Mouse (Mus musculus) urinary bladder, adult 2 months (tissue): ENCODE results near the gene Gm9049. TPM values are rescaled to one million over a fixed set of nuclear protein-coding genes. Genes with fewer than 3 reads are reported as not detected.
"Not testable (repeated sequence)": the region's sequence is repeated elsewhere in the genome, so short reads cannot be mapped to it uniquely, and the experiment has no call there.

ENCODE experiments used
- DNase-seq: peaks from one replicate; pipeline ENCODE4 v3.0.0; 2022; ENCODE audit warnings: low spot score
- polyA plus RNA-seq: library from polyadenylated mRNA; depleted of rRNA; stranded (reverse); fragments of >200 nt; gene quantifications from 2 replicates; pipeline ENCODE4 v1.2.3, GENCODE M21; 2012; rRNA removed

Gm9049 gene
- polyA plus RNA-seq: 0.06 TPM in 1 of 2 replicates, not detected in the other

DNA sequence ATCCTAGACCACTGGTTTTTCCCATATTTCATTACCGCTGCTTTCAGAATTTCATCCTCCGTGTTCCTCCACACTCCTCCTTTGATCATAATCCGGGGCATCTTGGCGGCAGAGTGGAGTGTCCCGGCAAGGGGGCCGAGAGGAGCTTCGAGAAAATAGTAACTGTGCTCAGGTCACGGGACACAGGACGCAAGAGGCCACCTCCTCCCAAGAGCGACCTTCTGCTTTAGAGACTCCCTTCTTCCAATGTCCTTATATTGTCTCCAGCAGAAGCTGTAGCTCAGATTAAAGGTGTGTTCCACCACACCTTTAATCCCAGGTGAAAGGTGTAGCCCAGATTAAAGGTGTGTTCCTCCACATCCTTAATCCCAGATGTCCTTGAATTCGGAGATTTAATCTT is at the start of gene Gm9049:
Gene Gm9049 (minus strand): TSS at position 101 of the 400 bp plus-strand sequence.
- DNase-seq: not testable (repeated sequence)

DNA sequence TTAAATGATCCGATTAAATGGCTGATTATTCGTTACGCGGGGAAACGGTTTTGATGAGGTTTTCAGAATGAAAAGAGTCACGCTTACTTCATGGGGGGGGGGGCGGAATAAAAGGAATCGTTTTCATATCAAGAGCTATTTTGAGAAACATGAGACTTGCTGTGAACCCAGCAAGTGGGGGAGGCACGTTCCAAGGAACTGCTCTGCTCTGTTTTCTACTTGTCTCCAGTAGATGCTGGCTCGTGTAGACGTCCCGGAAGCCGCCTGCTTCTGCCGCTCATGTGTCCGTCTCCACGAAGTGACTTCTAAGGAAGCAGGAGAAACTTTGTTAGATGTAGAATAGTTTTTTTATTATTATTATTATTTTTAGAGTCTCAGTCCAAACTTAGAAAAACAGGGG is 46.0 kb upstream of the Gm9049 start:
- DNase-seq: no peak

DNA sequence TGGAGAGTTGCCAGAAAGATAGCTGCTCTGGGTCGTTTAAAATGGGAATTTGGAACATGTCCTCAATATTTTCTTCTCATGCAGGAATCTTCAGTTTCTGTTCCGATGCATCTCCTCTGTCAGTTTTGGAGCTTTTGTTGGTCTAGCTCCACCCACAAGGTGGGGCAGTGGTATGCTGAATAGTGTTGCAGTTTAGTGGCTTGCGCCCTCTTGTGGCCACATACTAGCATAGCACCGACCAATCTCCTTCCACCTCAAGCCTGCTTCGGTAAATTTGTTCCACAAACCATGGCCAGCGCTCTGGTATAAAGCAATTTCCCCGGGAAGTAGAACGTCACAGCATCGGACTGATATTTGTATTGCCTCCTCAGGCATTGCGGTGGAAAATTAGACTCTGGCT is 16.5 kb upstream of the Gm9049 start:
- DNase-seq: peak; percentile 41

DNA sequence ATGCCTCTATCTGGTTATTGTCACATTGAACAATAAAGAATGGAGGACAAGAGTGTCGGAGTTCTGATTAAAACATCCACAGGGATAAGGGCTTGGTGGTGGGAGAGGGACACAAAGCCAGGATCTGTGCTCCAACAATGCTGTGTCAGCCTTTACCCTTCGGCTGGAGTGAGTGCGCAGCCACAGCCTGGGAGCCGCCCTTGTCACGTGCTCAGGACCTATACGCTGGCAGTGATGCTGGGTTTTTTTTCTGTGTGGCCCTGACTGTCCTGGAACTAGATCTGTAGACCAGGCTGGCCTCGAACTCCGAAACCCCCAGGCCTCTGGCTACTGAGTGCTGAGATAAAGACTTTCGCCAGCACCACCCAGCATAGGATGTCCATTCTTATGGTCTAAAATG is 15.6 kb upstream of the Gm9049 start:
- no peak for DNase-seq

DNA sequence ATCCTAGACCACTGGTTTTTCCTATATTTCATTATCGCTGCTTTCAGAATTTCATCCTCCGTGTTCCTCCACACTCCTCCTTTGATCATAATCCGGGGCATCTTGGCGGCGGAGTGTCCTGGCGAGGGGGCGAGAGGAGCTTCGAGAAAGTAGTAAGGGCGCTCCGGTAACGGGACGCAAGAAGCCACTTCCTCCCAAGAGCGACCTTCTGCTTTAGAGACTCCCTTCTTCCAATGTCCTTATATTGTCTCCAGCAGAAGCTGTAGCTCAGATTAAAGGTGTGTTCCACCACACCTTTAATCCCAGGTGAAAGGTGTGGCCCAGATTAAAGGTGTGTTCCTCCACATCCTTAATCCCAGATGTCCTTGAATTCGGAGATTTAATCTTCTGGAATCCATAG is 5.3 kb downstream of the Gm9049 start, which contains the start of gene Gm9048:
Gene Gm9048 (minus strand): TSS at position 101 of the 400 bp plus-strand sequence.
- not testable (repeated sequence) for DNase-seq

DNA sequence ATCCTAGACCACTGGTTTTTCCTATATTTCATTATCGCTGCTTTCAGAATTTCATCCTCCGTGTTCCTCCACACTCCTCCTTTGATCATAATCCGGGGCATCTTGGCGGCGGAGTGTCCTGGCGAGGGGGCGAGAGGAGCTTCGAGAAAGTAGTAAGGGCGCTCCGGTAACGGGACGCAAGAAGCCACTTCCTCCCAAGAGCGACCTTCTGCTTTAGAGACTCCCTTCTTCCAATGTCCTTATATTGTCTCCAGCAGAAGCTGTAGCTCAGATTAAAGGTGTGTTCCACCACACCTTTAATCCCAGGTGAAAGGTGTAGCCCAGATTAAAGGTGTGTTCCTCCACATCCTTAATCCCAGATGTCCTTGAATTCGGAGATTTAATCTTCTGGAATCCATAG is 10.8 kb downstream of the Gm9049 start, which contains the start of gene Gm9046:
Gene Gm9046 (minus strand): TSS at position 101 of the 400 bp plus-strand sequence.
- DNase-seq: not testable (repeated sequence)

DNA sequence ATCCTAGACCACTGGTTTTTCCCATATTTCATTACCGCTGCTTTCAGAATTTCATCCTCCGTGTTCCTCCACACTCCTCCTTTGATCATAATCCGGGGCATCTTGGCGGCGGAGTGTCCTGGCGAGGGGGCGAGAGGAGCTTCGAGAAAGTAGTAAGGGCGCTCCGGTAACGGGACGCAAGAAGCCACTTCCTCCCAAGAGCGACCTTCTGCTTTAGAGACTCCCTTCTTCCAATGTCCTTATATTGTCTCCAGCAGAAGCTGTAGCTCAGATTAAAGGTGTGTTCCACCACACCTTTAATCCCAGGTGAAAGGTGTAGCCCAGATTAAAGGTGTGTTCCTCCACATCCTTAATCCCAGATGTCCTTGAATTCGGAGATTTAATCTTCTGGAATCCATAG is 16.2 kb downstream of the Gm9049 start, which contains the start of gene Gm9045:
Gene Gm9045 (minus strand): TSS at position 101 of the 400 bp plus-strand sequence.
- DNase-seq: not testable (repeated sequence)

DNA sequence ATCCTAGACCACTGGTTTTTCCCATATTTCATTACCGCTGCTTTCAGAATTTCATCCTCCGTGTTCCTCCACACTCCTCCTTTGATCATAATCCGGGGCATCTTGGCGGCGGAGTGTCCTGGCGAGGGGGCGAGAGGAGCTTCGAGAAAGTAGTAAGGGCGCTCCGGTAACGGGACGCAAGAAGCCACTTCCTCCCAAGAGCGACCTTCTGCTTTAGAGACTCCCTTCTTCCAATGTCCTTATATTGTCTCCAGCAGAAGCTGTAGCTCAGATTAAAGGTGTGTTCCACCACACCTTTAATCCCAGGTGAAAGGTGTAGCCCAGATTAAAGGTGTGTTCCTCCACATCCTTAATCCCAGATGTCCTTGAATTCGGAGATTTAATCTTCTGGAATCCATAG is 21.6 kb downstream of the Gm9049 start, which contains the start of gene Gm9044:
Gene Gm9044 (minus strand): TSS at position 101 of the 400 bp plus-strand sequence.
- DNase-seq: not testable (repeated sequence)

DNA sequence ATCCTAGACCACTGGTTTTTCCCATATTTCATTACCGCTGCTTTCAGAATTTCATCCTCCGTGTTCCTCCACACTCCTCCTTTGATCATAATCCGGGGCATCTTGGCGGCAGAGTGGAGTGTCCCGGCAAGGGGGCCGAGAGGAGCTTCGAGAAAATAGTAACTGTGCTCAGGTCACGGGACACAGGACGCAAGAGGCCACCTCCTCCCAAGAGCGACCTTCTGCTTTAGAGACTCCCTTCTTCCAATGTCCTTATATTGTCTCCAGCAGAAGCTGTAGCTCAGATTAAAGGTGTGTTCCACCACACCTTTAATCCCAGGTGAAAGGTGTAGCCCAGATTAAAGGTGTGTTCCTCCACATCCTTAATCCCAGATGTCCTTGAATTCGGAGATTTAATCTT is 27.0 kb downstream of the Gm9049 start, which contains the start of gene Gm9040:
Gene Gm9040 (minus strand): TSS at position 101 of the 400 bp plus-strand sequence.
- DNase-seq: not testable (repeated sequence)

DNA sequence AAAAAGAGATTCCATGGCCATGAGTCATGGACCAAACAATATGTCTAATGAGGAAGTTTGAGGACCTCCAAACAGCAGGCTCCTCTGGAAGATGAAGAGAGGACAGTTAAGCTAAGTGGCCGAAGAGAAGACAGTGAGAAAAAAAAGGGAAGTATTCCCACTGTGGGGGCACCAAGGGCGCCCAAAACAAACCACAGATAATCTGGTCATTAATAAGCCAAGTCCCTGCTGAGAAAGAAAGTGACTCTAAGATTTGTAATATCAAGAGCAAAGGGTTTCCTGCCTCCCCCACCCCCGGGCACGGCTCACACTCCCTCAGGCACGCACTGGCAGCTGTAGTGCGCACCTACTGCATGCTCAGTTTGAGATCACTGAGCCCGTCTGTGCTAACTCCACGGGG is 34.9 kb downstream of the Gm9049 start:
- no peak for DNase-seq

DNA sequence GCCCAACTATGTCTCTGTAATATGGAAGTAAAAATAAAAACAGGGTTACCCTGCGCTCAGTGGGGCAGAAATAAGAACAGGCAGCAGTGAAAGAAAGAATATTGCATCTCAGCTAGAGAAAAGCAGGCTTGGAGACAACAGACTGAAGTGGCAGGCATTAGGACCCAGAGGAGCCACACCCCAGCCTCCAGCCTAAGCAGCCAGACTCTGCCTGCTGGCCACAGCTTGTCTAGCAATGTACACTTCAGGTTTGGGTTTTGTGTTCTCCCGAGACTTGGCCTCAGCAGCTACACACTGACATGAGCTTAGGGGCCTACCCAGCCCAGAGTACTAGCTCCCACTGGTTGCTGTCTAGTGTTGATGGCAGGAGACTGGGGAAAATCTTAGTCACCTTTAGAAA is 51.8 kb downstream of the Gm9049 start:
- DNase-seq: not testable (repeated sequence)

Other genes with a start within 250 kb of the Gm9049 start
- 8.7 and 10.7 TPM in 2 replicates for gene Mdm1, start 212.3 kb downstream of the Gm9049 start, polyA plus RNA-seq
- gene Il22, start 149.2 kb downstream of the Gm9049 start, polyA plus RNA-seq: not detected in 2 replicates
- 0.03 TPM in 2 replicates for gene Gm32717, start 113.3 kb downstream of the Gm9049 start, polyA plus RNA-seq
- gene Gm32802, start 95.4 kb downstream of the Gm9049 start, polyA plus RNA-seq: 0.03 TPM in 2 replicates
- not detected in 2 replicates for gene Iltifb, start 59.1 kb downstream of the Gm9049 start, polyA plus RNA-seq
- gene Gm9040, start 27.1 kb downstream of the Gm9049 start, polyA plus RNA-seq: not detected in 2 replicates
- not detected in 2 replicates for gene Gm9044, start 21.7 kb downstream of the Gm9049 start, polyA plus RNA-seq
- gene Gm9045, start 16.3 kb downstream of the Gm9049 start, polyA plus RNA-seq: 0.06 TPM in 1 of 2 replicates, not detected in the other
- gene Gm9046, start 10.8 kb downstream of the Gm9049 start, polyA plus RNA-seq: not detected in 2 replicates
- not detected in 2 replicates for gene Gm9048, start 5.4 kb downstream of the Gm9049 start, polyA plus RNA-seq
- 0.25 and 0.60 TPM in 2 replicates for gene Ifng, start 86.9 kb upstream of the Gm9049 start, polyA plus RNA-seq